Mouse (Mus musculus) frontal cortex, adult 2 months (tissue): ENCODE data around the gene Mkln1. TPM values are rescaled to one million over a fixed set of nuclear protein-coding genes. Genes with fewer than 3 reads are reported as not detected.
A peak's percentile ranks its signal among the peaks of the same experiment; 100 is the strongest.

Experiments used
- DNase-seq, 2 experiments: peaks; one replicate each; pipeline ENCODE4 v3.0.0; 2022; ENCODE audit warnings: low spot score in 1 of 2; ENCODE audit errors: extremely low spot score in 1 of 2
- polyA plus RNA-seq: library from polyadenylated mRNA; depleted of rRNA; stranded (reverse); fragments of >200 nt; gene quantifications from 2 replicates; pipeline ENCODE4 v1.2.3, GENCODE M21; 2012

Gene Mkln1
- polyA plus RNA-seq, 1 experiment = 44.3 TPM

DNA sequence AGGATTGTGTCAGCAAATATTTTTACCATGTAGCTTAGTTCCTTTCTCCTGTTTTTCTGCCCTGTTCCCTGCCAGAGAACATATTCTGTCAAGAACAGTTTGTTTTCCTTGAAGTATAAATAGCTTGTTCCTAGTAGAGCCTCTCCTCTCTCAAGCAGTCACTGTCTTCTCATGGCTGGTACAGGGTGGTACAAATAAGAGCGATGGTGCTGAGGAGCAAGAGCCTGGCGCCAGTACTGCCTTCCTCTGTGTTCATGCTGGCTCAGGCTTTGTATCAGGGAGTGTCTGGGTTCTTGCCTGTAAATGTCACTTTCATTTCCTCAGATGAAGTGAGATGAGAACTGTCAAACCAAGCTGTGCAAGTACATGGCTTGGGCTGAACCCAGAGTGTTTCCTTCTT lies 104.1 kb downstream of the Mkln1 start:
- DNase-seq = no peak

DNA sequence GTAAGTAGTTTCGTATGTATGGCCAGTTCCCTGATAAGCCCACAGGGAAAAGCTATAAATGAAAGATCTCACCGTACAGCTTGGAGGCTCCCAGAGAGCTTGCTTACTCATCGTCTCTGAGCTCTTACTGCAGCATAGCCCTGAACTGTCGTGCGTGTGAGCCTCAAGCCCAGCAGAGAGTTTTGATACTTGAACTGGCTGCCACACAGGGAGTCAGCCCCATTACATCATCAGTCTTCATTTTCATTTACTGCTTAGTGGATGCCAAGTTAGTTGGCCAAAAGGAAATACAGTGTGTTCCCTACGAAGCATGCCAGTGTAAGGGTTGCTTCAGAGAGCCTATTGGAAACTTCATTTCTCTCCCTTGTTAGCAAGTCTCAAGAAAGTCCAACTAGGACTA lies 115.2 kb downstream of the Mkln1 start:
- no peak for DNase-seq

DNA sequence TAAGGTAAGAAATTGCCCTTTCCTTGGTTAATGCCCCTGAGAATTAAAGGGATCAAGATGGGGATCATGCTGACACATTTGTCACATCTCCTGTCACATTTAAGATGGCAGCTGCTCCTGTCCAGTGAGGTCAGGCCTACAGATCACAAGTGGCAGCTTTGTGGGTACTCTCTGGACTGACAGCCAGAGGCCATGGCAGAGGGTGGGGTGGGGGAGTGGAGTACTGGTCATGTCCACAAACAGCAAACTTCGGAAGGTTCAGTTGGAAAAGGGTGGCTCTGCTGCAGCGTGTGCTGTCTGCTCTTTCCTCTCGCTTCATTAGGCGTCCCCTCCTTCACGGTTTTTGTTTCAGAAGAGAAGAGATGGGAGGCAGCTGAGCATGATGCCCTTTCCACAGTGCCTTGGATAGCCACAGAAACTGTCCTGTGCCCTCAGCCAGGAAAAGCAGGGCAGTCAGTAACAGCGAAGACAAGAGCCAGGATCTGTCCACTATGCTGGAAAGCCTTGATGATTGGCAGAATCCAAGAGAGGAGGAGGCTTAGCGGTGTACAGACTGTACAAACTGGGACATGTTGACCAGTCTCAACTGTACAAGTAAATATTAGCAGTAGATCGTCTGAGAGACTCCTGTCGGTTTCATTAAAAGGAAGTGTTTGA lies 119.3 kb downstream of the Mkln1 start:
- DNase-seq = no peak

- no peak for DNase-seq
These were observed 119.8 kb downstream of the Mkln1 start for GRCm38 (mm10) chr6:31518338-31518698.

GRCm38 (mm10) chr6:31519001-31519471 lies 120.5 kb downstream of the Mkln1 start:
- peak in 1 of 2 experiments; percentile 57 for DNase-seq

- no peak for DNase-seq
These were observed 122.1 kb downstream of the Mkln1 start for GRCm38 (mm10) chr6:31520486-31521215.

- no peak for DNase-seq
These were observed 123.2 kb downstream of the Mkln1 start for GRCm38 (mm10) chr6:31521491-31522355.

DNA sequence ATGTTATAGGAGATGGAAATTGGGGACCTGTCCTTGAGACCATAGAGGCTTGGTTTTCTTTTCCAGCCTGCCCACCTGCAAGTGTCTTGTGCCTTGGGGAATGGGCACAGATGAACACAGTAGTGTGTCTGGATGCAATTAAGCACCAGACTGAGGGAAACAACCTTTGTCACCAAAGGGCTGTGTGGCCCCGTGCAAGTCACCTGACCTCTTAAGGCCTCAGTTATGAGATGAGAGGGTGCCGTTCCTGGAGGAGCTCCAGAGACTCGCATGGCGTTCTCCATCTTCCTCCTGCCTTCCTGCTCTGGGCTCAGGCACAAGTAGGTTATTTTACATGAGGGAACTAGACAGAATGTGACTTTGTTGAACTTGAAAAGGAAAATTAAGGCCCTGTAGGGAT lies 123.9 kb downstream of the Mkln1 start:
- no peak for DNase-seq

- peak in 1 of 2 experiments; percentile 80 for DNase-seq
These were observed 124.5 kb downstream of the Mkln1 start for GRCm38 (mm10) chr6:31523039-31523438.

DNA sequence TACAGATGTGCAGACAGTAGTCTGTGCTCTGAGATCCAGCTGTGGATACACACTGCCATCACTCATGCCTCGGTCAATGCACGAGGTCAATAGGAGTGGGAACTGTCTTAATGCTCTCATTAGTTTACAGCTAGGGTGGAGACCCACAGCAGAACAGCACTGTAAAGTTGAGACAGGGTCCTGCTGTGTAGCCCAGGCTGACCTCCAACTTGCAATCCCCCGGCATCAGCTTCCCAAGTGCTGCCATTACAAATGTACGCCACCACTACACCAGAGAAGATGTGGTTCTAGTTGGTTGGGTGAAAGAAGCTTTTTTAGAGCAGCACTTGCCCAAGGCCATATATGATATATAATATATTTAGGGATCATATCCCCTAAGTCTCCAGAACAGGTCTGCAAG lies 125.1 kb downstream of the Mkln1 start:
- DNase-seq = no peak

- DNase-seq = no peak
These were observed 125.6 kb downstream of the Mkln1 start for GRCm38 (mm10) chr6:31524121-31524520.

DNA sequence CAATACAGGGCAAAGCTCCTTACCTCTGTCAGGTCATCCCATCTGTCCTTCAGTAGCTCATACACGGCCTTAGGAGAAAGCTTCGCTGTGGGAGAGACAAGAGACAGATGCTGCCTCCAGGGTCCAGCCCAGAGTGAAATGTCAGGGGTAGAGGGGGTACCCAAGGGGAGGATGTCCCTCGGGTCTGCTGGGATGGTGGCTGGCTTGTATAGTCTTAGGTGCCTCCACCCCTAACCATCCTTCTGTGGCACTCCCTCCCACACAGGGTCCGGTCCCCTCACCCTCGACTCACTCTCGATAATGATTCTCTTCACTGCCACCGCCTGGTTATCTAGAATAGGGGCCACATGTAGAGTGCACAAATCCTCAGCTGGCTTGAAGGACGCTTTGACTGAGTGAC lies 126.1 kb downstream of the Mkln1 start:
- DNase-seq = no peak

DNA sequence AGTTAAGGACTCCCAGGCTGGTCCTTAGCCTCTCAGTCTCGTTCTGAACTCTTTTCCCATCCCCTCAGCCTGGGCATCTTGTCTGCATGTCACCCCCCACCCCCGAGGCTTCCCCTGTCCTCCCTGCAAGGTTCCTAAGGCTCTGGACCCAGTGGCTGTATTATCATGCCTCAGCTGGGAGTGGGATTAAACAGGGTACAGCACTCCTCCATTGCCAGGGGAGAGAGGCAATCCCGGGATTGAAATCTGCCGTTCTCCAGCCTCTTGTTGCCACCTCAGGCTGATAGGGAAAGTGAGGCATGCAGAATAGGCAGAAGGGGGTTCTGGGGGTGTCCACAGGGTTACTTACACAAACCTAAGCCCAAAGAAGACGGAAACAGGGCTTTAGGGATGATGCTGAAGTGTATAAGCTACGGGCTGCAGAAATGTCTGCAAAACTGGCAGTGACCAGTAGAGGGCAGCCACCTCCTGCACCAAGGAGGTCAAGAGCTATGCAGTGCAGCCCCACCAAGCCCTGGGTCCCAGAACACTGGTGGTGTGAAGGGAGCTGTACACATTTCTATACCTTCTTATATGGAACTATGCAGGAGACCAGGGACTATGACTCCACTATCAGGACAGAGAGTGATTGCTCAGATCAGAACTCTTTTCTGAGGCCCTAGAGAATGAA lies 126.8 kb downstream of the Mkln1 start:
- peak in 1 of 2 experiments; percentile 79 for DNase-seq

DNA sequence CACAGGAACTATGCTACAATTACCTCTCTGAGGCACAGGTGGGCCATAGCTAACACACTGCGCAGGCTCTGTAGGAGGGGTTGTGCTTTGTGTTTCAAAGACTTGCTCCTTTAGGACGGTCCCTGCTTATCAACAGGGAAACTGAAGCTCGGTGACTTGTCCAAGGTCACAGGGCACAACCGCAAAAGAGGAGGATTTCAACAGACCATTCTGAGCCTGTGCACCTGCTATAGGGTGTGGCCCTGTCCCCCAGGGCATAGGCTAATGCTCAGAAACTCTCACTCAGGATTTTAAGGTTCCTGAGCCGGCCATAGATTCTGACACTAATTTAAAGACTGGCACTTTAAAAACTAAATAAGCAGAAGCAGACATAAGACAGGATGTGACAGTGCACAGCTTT lies 128.4 kb downstream of the Mkln1 start:
- DNase-seq = no peak

DNA sequence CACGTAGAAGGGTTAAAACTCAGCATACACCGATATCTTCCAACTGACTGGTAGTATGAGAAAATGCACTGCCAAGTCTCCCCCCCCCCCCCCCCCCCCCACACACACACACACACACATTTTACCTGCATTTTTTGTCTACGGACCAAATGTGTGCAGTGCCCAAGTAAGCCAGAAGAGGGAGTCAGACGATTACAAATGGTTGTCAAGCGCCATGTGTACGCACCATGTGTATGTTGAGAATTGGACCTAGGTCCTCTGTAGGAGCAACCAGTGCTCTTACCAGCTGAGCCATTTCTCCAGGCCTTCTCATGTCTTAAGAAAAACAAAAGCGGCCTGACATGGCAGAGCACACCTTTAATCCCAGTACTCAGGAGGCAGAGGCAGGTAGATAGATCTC lies 129.4 kb downstream of the Mkln1 start:
- DNase-seq = peak; percentile 60 to 85

GRCm38 (mm10) chr6:31528339-31528738 lies 129.8 kb downstream of the Mkln1 start:
- DNase-seq = no peak

GRCm38 (mm10) chr6:31531880-31532279 lies 133.3 kb downstream of the Mkln1 start:
- DNase-seq = no peak

DNA sequence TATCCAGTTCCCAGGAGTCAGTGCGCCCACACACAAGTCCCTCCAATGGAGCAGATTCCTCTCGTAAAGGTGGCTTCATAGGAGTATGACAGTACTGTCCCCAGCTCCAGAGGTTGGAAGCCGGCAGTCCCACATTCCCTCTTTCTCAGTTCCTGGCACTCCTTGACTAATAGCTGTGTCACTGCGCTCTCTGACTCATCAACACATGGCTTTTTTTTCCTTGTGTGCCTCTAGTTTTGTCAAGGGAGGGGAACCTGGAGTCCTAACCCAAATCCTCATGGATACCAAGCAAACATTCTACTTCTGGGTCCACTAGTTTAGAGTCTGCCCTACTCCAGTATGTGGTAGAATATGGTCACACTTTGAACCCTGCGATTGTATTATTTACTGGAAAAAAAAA lies 136.2 kb downstream of the Mkln1 start:
- no peak for DNase-seq

DNA sequence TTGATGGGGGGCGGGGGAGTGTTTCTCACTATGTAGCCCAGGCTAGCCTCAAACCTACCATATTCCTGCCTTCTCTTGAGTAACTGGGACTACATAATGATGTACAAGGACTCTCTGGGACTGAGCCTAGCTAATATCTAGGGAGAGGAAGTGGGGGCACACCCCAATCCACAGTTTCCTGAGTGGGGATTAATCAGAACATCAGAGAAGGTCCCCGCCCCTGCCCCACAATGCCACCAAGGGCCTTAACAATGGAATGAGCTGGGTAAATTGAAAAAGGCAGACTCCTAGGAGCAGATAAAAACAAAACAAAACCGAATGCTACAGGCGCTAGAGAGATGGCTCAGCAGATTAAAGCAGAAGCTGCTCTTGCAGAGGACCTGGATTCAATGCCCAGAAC lies 138.7 kb downstream of the Mkln1 start:
- DNase-seq = no peak

GRCm38 (mm10) chr6:31538112-31538511 lies 139.6 kb downstream of the Mkln1 start:
- DNase-seq = no peak

DNA sequence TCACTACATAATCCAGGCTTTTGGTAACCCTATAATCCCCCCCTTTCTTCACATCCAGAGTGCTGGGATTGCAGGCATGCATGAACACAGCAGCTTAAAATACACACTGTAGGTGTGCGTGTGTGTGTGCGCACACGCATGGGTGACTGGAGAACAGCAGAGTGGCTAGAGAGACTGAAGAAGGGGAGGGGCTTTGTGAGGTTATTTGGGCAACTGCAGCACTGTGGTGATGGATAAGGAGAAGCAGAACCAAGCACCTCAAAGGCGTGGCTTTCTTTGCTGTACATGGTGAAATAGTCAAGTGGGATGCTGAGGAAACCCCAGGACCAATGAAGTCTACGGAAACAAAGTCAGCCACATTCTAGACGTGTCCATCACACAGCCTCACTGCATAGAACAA lies 141.5 kb downstream of the Mkln1 start:
- DNase-seq = no peak
